Mouse (Mus musculus): ENCODE data around the gene Tmem189. TPM values are rescaled to one million over a fixed set of nuclear protein-coding genes. Genes with fewer than 3 reads are reported as not detected.

Gene Tmem189
- polyA plus RNA-seq, 1 experiment from 2014 or later: 35.5 TPM

DNA sequence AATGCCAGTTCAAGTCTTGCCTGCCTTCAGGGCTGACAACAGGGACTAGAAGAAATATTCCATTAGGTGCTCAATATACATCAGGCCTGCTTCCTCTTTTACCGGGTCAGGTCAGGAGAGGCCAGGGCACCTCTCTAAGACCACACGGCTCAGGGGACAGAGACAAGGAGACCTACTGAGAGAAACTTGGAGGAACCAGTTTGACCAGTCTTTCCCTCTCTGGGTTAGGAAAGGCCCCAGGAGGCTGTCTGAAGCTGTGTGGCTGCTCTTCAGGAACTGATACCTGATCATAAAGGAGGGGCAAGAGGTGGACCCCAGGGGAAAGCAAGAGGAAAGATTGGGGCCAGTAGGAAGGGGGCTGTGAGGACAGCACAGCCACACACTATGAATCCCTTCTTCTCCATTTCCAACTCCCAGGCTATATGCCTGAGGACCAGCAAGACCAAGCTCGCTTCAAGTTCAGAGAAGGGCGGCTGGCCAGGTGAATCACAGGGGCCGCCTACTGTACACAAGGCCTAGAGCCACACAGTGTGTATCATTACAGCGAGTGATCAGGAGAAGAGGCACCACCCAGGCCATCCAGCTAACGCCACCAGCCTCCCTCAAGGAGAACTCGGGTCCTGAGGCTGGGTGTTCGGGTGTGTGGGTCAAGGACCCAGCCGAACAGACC is 30.3 kb downstream of the Tmem189 start:
- DNase-seq (ENCODE audit: low spot score) (no peak), ATAC-seq (ENCODE audit: insufficient number of reproducible peaks, low FRiP score, low TSS enrichment, low read depth) (no peak)
- Histone ChIP-seq H3K27me3 (ENCODE audit: control insufficient read depth, insufficient read depth, low read length) (peaks cover 2% of the 10 kb centered on the region; the same call in 1 of the 2 replicates), H3K9me3 (ENCODE audit: control insufficient read depth, low read length) (no peaks in the 10 kb centered on the region), H3K9ac (ENCODE audit: low read length) (no peak overlapping the region), H3K4me1 (ENCODE audit: control insufficient read depth, insufficient read depth, low read length) (peaks cover 17% of the 10 kb centered on the region), H3K27ac (replicated peaks; ENCODE audit: low read depth, low read length) (no peak overlapping the region), H3K4me2 (ENCODE audit: low read depth, severe bottlenecking) (peak overlapping the region; percentile 99; the same call in 1 of the 2 replicates), H3K4me3 (ENCODE audit: low read depth, low read length) (no peak overlapping the region; the same call in 1 of the 2 replicates), H3K36me3 (ENCODE audit: control insufficient read depth, insufficient read depth, low read length) (no peaks in the 10 kb centered on the region; the same call in 1 of the 2 replicates)
- 66% methylated on average over 10 of the region's 10 CpGs for WGBS

DNA sequence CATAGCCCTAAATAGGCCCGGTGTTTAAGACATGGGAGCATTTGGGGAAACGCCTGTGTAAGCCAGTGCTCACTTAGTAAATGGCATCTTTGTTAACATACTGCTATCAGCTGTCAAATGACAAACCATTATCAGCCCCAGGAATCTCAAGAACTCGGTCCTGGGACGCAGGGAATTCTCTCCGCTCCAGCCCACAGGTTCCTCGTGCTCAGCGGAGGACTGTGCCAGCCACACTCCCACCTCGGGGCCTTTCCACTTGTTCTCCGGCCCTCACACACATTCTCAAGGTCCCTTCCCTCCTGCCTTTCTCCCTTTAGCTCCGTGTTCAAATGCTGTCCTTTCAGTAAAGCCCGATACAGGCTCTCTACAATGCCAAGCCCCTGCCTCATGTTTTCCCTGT is 30.9 kb downstream of the Tmem189 start:
- DNase-seq (ENCODE audit: low spot score) (no peak), ATAC-seq (ENCODE audit: insufficient number of reproducible peaks, low FRiP score, low TSS enrichment, low read depth) (no peak)
- 78% methylated on average over 11 of the region's 11 CpGs for WGBS
- no peak overlapping the region for H3K9ac ChIP-seq (ENCODE audit: low read length)
- H3K27me3 ChIP-seq (ENCODE audit: control insufficient read depth, insufficient read depth, low read length): peaks cover 2% of the 10 kb centered on the region; the same call in 1 of the 2 replicates
- no peaks in the 10 kb centered on the region for H3K9me3 ChIP-seq (ENCODE audit: control insufficient read depth, low read length)
- no peak overlapping the region for H3K27ac ChIP-seq (replicated peaks; ENCODE audit: low read depth, low read length)
- peaks cover 17% of the 10 kb centered on the region for H3K4me1 ChIP-seq (ENCODE audit: control insufficient read depth, insufficient read depth, low read length)
- no peaks in the 10 kb centered on the region; the same call in 1 of the 2 replicates for H3K36me3 ChIP-seq (ENCODE audit: control insufficient read depth, insufficient read depth, low read length)
- no peak overlapping the region for H3K4me3 ChIP-seq (ENCODE audit: low read depth, low read length)
- no peak overlapping the region for H3K4me2 ChIP-seq (ENCODE audit: low read depth, severe bottlenecking)

DNA sequence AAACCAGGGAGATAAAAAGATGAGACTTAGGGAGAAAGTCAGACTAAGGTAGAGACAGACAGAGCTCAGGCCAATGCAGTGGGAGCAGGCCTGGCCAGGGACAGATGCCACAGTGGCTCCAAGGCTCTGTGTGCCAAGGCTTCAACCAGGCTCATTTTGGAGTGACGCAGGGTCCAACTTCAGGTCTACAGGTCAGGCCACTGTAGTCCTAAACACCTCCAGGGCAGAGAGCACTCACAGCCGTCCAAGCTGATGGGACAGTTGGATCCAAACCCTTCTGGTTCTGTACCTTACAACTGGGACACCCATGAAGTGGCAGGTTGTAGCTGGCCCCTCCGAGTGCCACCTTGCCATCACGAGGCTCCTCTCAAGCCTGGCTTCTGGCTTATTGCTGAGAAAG is 31.6 kb downstream of the Tmem189 start:
- no peak overlapping the region for H3K4me3 ChIP-seq (ENCODE audit: low read depth, low read length)

DNA sequence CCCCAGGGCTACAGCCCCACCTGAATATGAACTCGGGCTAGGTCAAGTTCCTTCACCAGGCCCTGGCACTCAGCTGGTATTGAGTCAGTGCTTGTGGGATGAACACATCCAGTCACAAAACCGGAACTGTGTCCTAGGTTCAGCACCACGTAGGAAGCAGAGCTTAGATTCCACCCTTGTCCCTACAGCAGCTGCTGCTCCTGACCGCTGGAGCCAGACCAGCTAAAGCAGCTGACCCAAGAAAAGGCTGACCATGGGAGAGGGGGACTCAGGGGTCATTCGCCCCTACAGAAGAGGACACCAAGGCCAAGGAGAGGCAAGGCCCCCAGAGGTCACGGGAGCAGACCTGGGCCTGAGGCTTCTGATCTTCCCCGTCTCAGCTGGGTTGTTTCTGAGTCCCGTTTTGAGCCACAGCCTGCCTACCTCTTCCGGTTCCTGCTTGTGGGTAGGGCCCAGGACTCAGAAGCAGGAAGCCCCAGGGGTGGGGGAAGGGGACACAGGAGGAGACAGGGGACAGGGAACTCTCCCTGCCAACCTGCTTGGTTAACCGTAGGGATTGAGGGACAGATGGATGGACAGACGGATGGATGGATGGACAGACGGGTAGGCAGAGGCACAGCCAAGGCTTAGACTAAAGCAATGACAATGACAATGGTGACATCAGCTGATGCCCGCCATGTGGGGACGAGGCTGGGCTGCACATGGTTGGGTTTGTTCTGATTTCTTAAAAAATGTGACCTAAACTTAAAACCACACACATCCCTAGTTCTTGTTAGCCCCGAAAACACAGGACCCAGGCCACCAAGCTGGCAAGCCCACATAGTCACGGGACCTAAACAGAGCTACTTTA is 32.8 kb downstream of the Tmem189 start:
- Histone ChIP-seq H3K27me3 (ENCODE audit: control insufficient read depth, insufficient read depth, low read length) (no peaks in the 10 kb centered on the region), H3K36me3 (ENCODE audit: control insufficient read depth, insufficient read depth, low read length) (peaks cover 3% of the 10 kb centered on the region; the same call in 1 of the 2 replicates), H3K4me2 (ENCODE audit: low read depth, severe bottlenecking) (no peak overlapping the region), H3K4me1 (ENCODE audit: control insufficient read depth, insufficient read depth, low read length) (peaks cover 14% of the 10 kb centered on the region), H3K9ac (ENCODE audit: low read length) (no peak overlapping the region), H3K9me3 (ENCODE audit: control insufficient read depth, low read length) (no peaks in the 10 kb centered on the region), H3K27ac (replicated peaks; ENCODE audit: low read depth, low read length) (no peak overlapping the region), H3K4me3 (ENCODE audit: low read depth, low read length) (no peak overlapping the region)
- 88% methylated on average over 16 of the region's 16 CpGs for WGBS
- DNase-seq (ENCODE audit: low spot score) (no peak), ATAC-seq (ENCODE audit: insufficient number of reproducible peaks, low FRiP score, low TSS enrichment, low read depth) (no peak)

More for the DNA sequence above, 31.6 kb downstream of the Tmem189 start:
- Histone ChIP-seq H3K27me3 (ENCODE audit: control insufficient read depth, insufficient read depth, low read length) (peaks cover 2% of the 10 kb centered on the region; the same call in 1 of the 2 replicates), H3K9ac (ENCODE audit: low read length) (no peak overlapping the region), H3K36me3 (ENCODE audit: control insufficient read depth, insufficient read depth, low read length) (no peaks in the 10 kb centered on the region; the same call in 1 of the 2 replicates), H3K4me1 (ENCODE audit: control insufficient read depth, insufficient read depth, low read length) (peaks cover 17% of the 10 kb centered on the region), H3K4me2 (ENCODE audit: low read depth, severe bottlenecking) (no peak overlapping the region), H3K27ac (replicated peaks; ENCODE audit: low read depth, low read length) (no peak overlapping the region), H3K9me3 (ENCODE audit: control insufficient read depth, low read length) (no peaks in the 10 kb centered on the region)
- ATAC-seq (ENCODE audit: insufficient number of reproducible peaks, low FRiP score, low TSS enrichment, low read depth) (no peak), DNase-seq (ENCODE audit: low spot score) (no peak)
- 91% methylated on average over 4 of the region's 4 CpGs for WGBS

DNA sequence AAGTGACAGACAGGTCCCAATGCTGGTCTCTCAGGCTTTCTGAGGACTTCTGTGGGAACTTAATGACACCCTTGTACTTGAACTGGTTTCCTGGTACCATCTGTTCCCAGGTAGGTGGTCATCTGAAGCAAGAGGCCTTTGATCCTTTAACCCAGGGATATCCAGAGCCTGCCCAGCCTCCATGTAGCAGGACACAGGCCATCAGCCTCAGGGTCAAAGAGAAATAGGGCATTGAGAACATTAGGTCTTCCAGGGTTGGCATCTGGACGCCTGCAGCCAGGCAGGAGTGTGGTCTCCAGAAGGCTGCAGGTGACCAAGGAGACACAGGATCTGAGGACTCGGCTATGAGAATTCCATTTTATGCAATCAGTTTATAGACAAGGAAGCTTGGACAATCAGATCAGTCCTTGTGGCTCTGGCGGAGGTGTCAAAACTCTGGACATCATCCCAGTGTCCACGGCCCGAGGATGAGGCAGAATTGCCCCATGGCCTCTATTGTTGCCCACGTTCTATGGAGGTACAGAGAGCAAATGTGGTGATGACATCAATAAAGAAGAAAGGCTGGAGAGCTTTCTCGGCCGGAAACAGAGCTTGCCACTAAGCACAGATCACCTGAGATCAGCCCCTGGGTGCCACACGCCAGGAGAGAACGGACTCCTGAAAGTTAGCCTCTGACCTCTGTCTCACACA is 34.6 kb downstream of the Tmem189 start:
- Histone ChIP-seq H3K9me3 (ENCODE audit: control insufficient read depth, low read length) (no peaks in the 10 kb centered on the region), H3K4me3 (ENCODE audit: low read depth, low read length) (no peak overlapping the region), H3K27me3 (ENCODE audit: control insufficient read depth, insufficient read depth, low read length) (no peaks in the 10 kb centered on the region), H3K4me1 (ENCODE audit: control insufficient read depth, insufficient read depth, low read length) (peaks cover 5% of the 10 kb centered on the region), H3K9ac (ENCODE audit: low read length) (no peak overlapping the region), H3K4me2 (ENCODE audit: low read depth, severe bottlenecking) (no peak overlapping the region), H3K36me3 (ENCODE audit: control insufficient read depth, insufficient read depth, low read length) (peaks cover 5% of the 10 kb centered on the region; the same call in 1 of the 2 replicates), H3K27ac (replicated peaks; ENCODE audit: low read depth, low read length) (no peak overlapping the region)
- DNase-seq (ENCODE audit: low spot score) (no peak), ATAC-seq (ENCODE audit: insufficient number of reproducible peaks, low FRiP score, low TSS enrichment, low read depth) (no peak)
- WGBS: 86% methylated on average over 10 of the region's 10 CpGs

DNA sequence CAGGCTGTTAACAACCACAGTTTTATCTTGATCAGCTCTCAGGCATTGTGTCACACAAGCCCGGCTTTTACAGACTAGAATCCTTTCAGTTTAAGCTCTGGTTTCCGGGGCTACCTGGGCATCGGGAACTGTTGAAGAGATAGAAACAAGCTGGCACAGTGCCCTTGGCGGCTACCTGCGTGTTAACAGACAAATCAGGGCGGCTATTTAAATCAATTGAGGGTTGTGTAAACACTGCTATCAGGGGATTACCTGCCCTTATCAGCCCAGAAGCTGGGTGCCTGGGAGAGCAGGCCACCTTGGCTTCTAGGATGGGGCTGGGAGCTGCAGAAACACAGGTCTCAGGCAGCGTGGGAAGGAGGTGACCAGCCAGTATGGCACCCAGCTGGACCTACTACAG is 36.9 kb downstream of the Tmem189 start:
- no peak for DNase-seq (ENCODE audit: low spot score)
- Histone ChIP-seq H3K4me3 (ENCODE audit: low read depth, low read length) (no peak overlapping the region), H3K4me2 (ENCODE audit: low read depth, severe bottlenecking) (no peak overlapping the region), H3K27me3 (ENCODE audit: control insufficient read depth, insufficient read depth, low read length) (no peaks in the 10 kb centered on the region), H3K4me1 (ENCODE audit: control insufficient read depth, insufficient read depth, low read length) (no peaks in the 10 kb centered on the region), H3K36me3 (ENCODE audit: control insufficient read depth, insufficient read depth, low read length) (peaks cover 5% of the 10 kb centered on the region; the same call in 1 of the 2 replicates), H3K9ac (ENCODE audit: low read length) (no peak overlapping the region), H3K9me3 (ENCODE audit: control insufficient read depth, low read length) (no peaks in the 10 kb centered on the region), H3K27ac (replicated peaks; ENCODE audit: low read depth, low read length) (no peak overlapping the region)
- WGBS: 88% methylated on average over 7 of the region's 7 CpGs
- ATAC-seq (ENCODE audit: insufficient number of reproducible peaks, low FRiP score, low TSS enrichment, low read depth): no peak

DNA sequence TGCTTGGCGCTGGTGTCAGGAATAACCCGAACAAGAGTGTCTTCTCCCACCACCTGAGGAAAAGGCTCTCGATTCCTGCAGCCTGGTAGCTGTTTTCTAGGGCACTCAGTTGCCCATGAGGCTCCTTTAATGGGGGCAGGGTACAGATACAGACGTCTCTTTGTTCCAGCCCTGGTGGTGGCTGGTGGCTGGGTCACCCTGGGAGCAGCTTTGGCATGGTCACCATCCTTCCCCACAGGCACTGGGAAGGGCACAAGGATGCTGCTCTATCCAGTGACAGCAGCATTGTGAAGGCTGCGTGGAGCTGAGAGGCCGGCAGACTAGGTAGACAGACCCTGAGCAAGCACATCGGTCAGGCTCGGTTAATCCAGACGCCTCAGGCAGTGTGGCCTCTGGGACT is 38.0 kb downstream of the Tmem189 start:
- Histone ChIP-seq H3K9me3 (ENCODE audit: control insufficient read depth, low read length) (no peaks in the 10 kb centered on the region), H3K4me3 (ENCODE audit: low read depth, low read length) (no peak overlapping the region), H3K4me2 (ENCODE audit: low read depth, severe bottlenecking) (no peak overlapping the region), H3K36me3 (ENCODE audit: control insufficient read depth, insufficient read depth, low read length) (0 out of 2 replicates have a peak, but pooled peaks cover 5% of the 10 kb centered on the region), H3K4me1 (ENCODE audit: control insufficient read depth, insufficient read depth, low read length) (no peaks in the 10 kb centered on the region), H3K9ac (ENCODE audit: low read length) (no peak overlapping the region), H3K27ac (replicated peaks; ENCODE audit: low read depth, low read length) (no peak overlapping the region), H3K27me3 (ENCODE audit: control insufficient read depth, insufficient read depth, low read length) (no peaks in the 10 kb centered on the region)
- 91% methylated on average over 9 of the region's 9 CpGs for WGBS
- DNase-seq (ENCODE audit: low spot score): no peak
- no peak for ATAC-seq (ENCODE audit: insufficient number of reproducible peaks, low FRiP score, low TSS enrichment, low read depth)
